Mouse (Mus musculus) myocyte (in vitro differentiated cells): Measurements from ENCODE around the gene Mapk14.

Experiments
- E2F4 ChIP-seq: IDR thresholded peaks from one replicate; pipeline ENCODE4 v1.6.1; 2011; ENCODE audit warnings: mild to moderate bottlenecking, control low read depth, moderate library complexity; ENCODE audit not compliant: insufficient read depth
- POLR2A ChIP-seq: IDR thresholded peaks from one replicate; pipeline ENCODE4 v1.6.1; 2011; ENCODE audit warnings: low read depth, mild to moderate bottlenecking, control low read depth, moderate library complexity; ENCODE audit not compliant: insufficient read length

DNA sequence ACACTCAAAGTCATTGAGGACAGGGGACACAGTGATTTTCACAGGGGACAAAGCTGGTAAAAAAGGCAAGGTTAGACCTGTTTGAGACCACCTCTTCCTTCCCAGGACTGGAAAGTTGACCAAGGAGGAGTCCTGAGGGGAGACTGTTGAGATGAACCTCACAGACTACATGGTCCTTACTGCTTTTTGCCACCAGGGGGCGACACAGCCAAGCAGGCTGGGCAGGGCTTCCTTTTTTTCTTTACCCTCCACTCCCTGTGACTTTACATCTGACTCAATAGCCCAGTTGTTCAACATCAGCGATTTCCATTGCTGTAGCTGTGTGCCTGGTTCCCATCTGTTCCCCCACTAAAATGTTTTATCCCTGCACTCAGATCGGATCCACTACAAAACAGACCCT lies 70.7 kb downstream of the Mapk14 start:
- TF ChIP-seq POLR2A, result no peak
- no peak for TF ChIP-seq E2F4
